Mouse (Mus musculus) stomach, postnatal 0 days (tissue): Measurements from ENCODE around the gene Baz2a.

Source experiments
- CTCF ChIP-seq: IDR thresholded peaks from 2 replicates; pipeline ENCODE4 v1.5.1; 2016; ENCODE audit warnings: antibody characterized with exemption, low read depth, mild to moderate bottlenecking, moderate library complexity
- EP300 ChIP-seq: optimal IDR thresholded peaks from 2 replicates; pipeline ENCODE3; 2016; ENCODE audit warnings: antibody characterized with exemption

DNA sequence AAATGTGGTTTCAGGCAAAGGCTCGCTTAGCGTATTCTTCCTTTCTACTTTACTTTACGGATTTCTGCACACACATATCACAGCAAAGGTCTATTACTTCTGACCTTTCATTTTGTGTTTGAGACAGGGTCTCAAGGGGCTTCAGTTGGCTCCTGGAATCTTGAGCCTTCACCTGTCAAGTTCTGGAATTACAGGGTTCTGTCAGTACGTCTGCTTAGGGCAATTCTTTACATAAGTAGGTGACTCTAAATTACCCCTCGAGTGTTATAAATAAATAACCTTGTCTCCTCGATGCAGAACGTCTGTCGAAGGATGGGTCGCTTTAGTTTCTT is 8.9 kb upstream of the Baz2a start:
- TF ChIP-seq CTCF (no peak), EP300 (no peak)
